Mouse (Mus musculus) ES-Bruce4 (cell line): ENCODE measurements around the gene Grin2a. TPM values are rescaled to one million over a fixed set of nuclear protein-coding genes. Genes with fewer than 3 reads are reported as not detected.

Experiments
- H3K27ac ChIP-seq: 2 replicates; pipeline ENCODE4 v1.5.1; 2012; ENCODE audit warnings: low read length, inconsistent platforms; ENCODE audit not compliant: insufficient read depth
- H3K27me3 ChIP-seq: 2 replicates; pipeline ENCODE4 v1.6.1; 2012; ENCODE audit warnings: mild to moderate bottlenecking, low read length, inconsistent platforms; ENCODE audit not compliant: control insufficient read depth, poor library complexity, insufficient read depth, severe bottlenecking
- H3K36me3 ChIP-seq: 2 replicates; pipeline ENCODE4 v1.6.1; 2012; ENCODE audit warnings: inconsistent platforms, mild to moderate bottlenecking, low read length, moderate library complexity; ENCODE audit not compliant: control insufficient read depth, poor library complexity, insufficient read depth, severe bottlenecking
- H3K4me1 ChIP-seq: one replicate; pipeline ENCODE4 v1.8.1; 2011; ENCODE audit warnings: low read length; ENCODE audit not compliant: control insufficient read depth, insufficient read depth
- H3K4me3 ChIP-seq: 2 replicates; pipeline ENCODE4 v1.5.1; 2011; ENCODE audit warnings: low read depth, mild to moderate bottlenecking, low read length
- H3K9ac ChIP-seq: 2 replicates; pipeline ENCODE4 v1.6.1; 2012; ENCODE audit warnings: low read depth, mild to moderate bottlenecking, inconsistent platforms; ENCODE audit not compliant: poor library complexity, severe bottlenecking
- H3K9me3 ChIP-seq: replicated peaks from 2 replicates; pipeline ENCODE4 v1.6.1; 2012; ENCODE audit warnings: mild to moderate bottlenecking, low read length, inconsistent platforms; ENCODE audit not compliant: control insufficient read depth, poor library complexity, insufficient read depth, severe bottlenecking
- CTCF ChIP-seq: IDR thresholded peaks from one replicate; pipeline ENCODE4 v1.8.1; 2011; ENCODE audit warnings: low read depth, low read length
- EP300 ChIP-seq: IDR thresholded peaks from 2 replicates; pipeline ENCODE4 v1.6.1; 2011; ENCODE audit warnings: low read depth, low read length; ENCODE audit not compliant: insufficient read depth
- POLR2A ChIP-seq: IDR thresholded peaks from one replicate; pipeline ENCODE4 v1.8.1; 2011; ENCODE audit warnings: low read length; ENCODE audit not compliant: insufficient read depth
- polyA plus RNA-seq: library from polyadenylated mRNA; stranded (reverse); fragments of >200 nt; gene quantifications from 2 replicates; pipeline ENCODE4 v1.2.4, GENCODE M21; 2011; ENCODE audit warnings: low read depth; ENCODE audit not compliant: missing spikeins, insufficient read depth, insufficient read length

Grin2a gene
- polyA plus RNA-seq, 1 experiment, result 0.39 TPM

- H3K27me3 ChIP-seq, result no peaks in the 10 kb centered on the region
- no peak overlapping the region for H3K27ac ChIP-seq
- no peak overlapping the region for H3K4me3 ChIP-seq
- no peak for TF ChIP-seq POLR2A
- TF ChIP-seq CTCF, result no peak
- no peak for TF ChIP-seq EP300
- no peaks in the 10 kb centered on the region for H3K4me1 ChIP-seq
- H3K9ac ChIP-seq, result no peak overlapping the region
- H3K9me3 ChIP-seq, result no peaks in the 10 kb centered on the region; the same call in 1 of the 2 replicates
- H3K36me3 ChIP-seq, result no peaks in the 10 kb centered on the region
Observed at GRCm38 (mm10) chr16:9901433-9901832, 93.9 kb downstream of the Grin2a start.

GRCm38 (mm10) chr16:9900996-9901395, 94.4 kb downstream of the Grin2a start:
- no peak overlapping the region for H3K4me3 ChIP-seq
- no peak overlapping the region for H3K9ac ChIP-seq
- H3K27me3 ChIP-seq, result no peaks in the 10 kb centered on the region
- no peak overlapping the region for H3K27ac ChIP-seq
- TF ChIP-seq EP300 (no peak), CTCF (no peak), POLR2A (no peak)
- H3K9me3 ChIP-seq, result no peaks in the 10 kb centered on the region; the same call in 1 of the 2 replicates
- no peaks in the 10 kb centered on the region for H3K36me3 ChIP-seq
- H3K4me1 ChIP-seq, result no peaks in the 10 kb centered on the region

GRCm38 (mm10) chr16:9900196-9900595, 95.2 kb downstream of the Grin2a start:
- Histone ChIP-seq H3K36me3 (no peaks in the 10 kb centered on the region), H3K9me3 (no peaks in the 10 kb centered on the region; the same call in 1 of the 2 replicates), H3K27ac (no peak overlapping the region), H3K4me3 (no peak overlapping the region), H3K27me3 (no peaks in the 10 kb centered on the region), H3K4me1 (no peaks in the 10 kb centered on the region), H3K9ac (no peak overlapping the region)
- TF ChIP-seq EP300 (no peak), POLR2A (no peak)

GRCm38 (mm10) chr16:9899176-9899575, 96.2 kb downstream of the Grin2a start:
- Histone ChIP-seq H3K9me3 (no peaks in the 10 kb centered on the region; the same call in 1 of the 2 replicates), H3K4me3 (no peak overlapping the region), H3K27me3 (no peaks in the 10 kb centered on the region), H3K36me3 (no peaks in the 10 kb centered on the region), H3K4me1 (no peaks in the 10 kb centered on the region), H3K27ac (no peak overlapping the region), H3K9ac (no peak overlapping the region)
- TF ChIP-seq CTCF (no peak), POLR2A (no peak), EP300 (no peak)

- TF ChIP-seq EP300 (no peak), CTCF (no peak), POLR2A (no peak)
- no peaks in the 10 kb centered on the region for H3K4me1 ChIP-seq
- H3K36me3 ChIP-seq, result no peaks in the 10 kb centered on the region
- H3K4me3 ChIP-seq, result no peak overlapping the region
- H3K9ac ChIP-seq, result no peak overlapping the region
- no peak overlapping the region for H3K27ac ChIP-seq
- no peaks in the 10 kb centered on the region for H3K27me3 ChIP-seq
- H3K9me3 ChIP-seq, result no peaks in the 10 kb centered on the region; the same call in 1 of the 2 replicates
Observed at GRCm38 (mm10) chr16:9895581-9895980, 99.8 kb downstream of the Grin2a start.

- Histone ChIP-seq H3K27ac (no peak overlapping the region), H3K4me1 (no peaks in the 10 kb centered on the region), H3K4me3 (no peak overlapping the region), H3K27me3 (no peaks in the 10 kb centered on the region; the same call in 1 of the 2 replicates), H3K9ac (no peak overlapping the region), H3K36me3 (no peaks in the 10 kb centered on the region), H3K9me3 (no peaks in the 10 kb centered on the region)
- TF ChIP-seq CTCF, result no peak
- TF ChIP-seq EP300, result no peak
- no peak for TF ChIP-seq POLR2A
Observed at GRCm38 (mm10) chr16:9886155-9886554, 109.2 kb downstream of the Grin2a start.
